Mouse (Mus musculus): Measurements from ENCODE around the gene Atp8a2.

Atp8a2 gene

DNA sequence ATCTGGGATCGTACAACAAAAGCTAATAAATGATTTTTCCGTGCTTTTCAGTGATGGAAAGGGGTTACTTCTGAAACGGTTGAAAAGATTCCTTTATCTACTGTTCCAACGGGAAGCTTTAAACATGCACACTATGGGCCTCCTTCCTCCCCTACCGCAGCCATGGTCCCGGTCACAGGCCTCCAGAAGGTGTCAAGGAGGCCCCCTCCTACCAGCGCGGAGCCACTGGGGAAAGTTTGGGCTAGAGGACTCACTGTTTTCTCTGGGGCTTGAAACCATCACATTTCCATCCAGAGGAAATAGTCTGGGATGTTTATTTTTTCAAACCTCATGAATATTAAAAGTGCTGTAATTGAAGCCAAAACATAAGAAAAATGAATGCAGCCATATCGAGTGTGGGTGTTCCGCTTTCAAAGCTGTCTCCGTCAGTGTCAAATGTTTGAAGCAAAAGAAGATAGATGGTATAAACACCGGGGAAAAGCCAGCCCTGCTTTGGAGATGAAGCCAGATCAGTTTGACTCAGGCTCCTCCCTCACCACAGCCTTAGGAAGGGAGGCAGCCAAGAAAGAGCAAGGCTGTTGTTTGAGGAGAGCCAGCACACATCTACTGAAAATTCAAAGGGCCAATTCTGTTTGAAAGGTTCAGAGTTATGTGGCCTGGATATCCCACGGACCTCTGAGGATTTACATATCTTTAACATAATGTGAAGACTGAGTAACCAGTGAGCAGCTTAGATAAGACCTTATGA lies 481.1 kb downstream of the Atp8a2 start:
- DNase-seq (ENCODE audit: low spot score in 2 of 2) = no peak

DNA sequence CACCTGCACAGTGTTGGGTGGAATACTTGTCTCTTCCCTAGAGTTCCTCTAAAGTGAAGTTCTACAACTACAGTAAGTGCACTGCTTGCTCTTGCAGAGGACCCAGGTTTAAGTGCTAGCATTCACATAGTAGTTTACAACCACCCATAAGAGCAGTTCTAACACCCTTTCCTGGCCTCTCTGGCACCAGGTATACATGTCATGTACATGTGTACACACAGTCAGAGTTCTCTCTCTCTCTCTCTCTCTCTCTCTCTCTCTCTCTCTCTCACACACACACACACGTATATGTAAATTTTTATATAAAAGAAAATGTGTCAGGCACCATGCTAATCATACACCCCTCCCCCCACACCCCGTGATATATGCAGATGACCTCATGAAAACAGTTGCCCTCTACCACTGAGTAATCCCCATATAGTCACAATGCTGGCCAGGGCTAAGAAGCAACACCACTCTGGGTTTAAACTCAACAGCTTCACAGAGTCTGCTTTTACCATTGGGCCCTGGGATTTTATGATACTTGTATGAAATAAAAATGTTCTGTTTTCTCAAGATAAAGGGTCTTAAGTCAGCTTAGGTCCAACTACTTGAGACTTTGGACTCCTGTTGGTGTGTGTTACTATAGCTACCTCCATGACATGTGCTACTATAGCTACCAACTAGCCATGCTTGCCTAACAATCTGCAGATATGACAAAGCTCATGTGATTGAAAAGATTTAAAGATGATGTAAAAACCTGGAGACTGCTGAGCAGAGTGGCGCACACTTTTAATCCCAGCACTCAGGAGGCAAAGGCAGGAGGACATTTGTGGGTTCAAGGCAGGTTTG lies 487.3 kb downstream of the Atp8a2 start:
- no peak for DNase-seq (ENCODE audit: low spot score in 2 of 2)

DNA sequence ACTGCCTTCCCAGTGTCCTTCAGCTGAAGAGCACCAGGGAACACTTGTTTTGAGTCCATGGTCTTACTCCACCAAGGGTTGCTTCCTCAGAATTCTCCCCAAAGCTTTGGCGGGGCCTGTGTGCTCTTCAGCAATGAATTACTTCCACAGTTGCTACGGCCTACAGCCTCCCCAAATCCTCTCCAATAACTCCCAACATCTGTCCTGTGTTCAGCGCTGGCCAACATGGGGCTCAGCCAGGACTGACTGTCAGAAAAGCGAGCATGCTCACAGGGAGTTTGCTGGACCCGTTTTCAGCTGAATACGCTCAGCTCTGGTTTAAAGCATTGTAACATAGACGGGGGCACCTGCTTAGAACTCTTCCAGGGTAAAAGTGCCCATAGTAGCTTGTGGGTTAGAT lies 489.0 kb downstream of the Atp8a2 start:
- no peak for DNase-seq (ENCODE audit: low spot score in 2 of 2)

DNA sequence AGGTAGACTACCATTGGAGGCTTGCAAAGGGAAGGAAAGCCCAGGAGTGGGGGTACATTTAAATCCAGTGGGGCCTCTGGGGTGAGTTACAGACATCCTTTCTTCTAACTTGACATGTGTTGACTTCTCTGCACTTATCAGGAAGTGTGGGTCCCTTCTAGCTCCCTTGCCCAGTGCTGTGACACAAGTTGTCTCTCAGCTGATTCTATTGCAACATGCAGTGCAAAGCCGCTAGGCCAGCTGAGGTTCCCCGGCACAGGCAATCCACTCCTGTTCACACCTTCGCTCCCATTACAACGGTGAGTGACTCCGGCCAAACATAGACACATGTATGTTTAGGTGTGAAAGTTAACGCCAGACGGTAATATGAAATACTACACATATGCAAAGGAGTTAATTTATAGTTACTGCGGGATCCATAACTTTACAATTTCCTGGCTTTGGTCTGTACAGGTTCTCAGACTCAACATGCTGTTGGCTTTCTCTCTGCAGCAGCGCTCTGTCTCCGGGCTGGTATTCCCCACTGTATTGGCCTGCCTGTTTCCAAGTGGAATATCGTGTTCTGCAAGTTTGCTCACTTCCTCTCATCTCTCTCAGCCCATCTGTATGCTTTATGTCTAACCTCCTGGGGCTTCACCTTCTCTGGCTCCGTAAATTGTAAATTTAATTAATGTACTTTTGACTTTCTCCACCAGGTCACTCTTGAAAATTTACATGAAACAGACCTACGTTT lies 491.5 kb downstream of the Atp8a2 start:
- no peak for DNase-seq (ENCODE audit: low spot score in 2 of 2)

DNA sequence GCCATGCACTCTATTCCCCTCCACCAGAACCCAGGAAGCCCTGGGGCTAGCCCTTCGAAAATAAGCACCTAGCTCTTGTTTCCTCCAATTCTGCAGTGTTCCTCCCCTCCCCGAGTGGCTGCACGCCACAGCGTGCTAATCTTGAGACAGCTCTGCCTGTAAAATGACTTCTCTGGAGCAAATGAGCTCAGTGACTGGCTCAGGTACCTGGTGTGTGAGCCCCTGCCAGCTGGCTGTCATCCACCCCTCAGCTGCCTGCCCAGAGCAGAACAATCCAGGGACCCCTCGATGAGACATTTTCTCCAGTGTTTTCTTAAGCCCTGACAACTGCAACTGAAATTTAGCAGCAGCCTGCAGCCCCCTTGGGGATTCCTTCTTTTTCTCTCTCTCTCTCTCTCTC lies 495.5 kb downstream of the Atp8a2 start:
- DNase-seq (ENCODE audit: low spot score in 2 of 2) = no peak

DNA sequence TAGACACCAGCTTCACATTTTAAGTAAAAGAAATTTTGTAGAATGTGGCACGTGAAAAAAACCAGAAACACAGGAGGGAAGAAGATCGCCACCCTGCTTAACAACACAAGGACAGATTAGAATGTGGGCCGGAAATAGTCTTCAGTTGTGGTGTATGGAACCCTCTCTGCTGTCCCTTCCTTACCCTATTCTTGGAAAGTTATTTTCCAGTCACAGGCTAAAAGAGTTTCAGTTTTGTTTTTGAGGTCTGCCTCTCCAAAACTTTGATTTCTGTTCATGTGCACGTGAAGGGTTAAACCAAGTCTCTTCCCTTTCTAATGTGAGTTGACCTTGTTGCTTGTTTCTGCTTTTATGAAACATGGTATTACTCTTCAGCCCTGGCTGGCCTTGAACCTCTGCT lies 501.8 kb downstream of the Atp8a2 start:
- DNase-seq (ENCODE audit: low spot score in 2 of 2) = no peak

DNA sequence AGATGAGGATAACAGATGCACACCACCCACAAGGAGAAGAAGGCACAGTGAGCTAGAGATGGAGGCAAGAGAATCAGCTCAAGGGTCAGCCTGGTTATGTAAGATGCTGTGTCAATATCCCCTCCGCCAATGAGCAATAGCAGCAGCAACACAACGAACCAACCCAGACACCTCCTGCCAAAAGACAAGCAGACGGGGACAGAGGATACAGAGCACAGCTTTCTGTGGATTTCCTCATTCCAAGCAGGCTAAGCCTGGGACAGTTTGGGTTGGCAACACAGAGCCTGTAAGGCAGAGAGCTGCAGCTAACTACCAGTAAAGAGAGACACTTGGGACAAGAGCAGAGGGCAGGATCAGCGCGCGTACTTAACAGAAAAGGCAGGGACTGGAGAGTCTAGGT lies 504.8 kb downstream of the Atp8a2 start:
- DNase-seq (ENCODE audit: low spot score in 2 of 2) = no peak

DNA sequence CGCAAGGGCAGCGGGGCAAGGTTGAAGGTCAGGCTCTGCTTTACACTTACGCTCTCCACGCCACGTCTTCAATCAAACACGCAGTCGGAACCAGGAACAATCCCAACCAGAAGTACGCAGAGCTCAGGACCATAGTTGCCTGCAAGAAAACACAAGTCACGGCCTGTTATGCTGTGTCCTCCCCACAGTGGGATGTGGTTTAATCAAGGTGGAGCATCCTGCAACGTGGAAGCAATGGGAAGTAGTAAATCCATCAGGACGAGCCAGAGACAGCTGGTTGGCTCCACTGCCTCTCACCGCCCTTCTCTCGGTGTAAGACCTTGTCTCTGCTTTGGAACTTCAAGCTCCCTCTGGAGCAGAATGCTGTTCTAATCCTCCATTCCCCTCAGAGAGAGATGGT lies 505.6 kb downstream of the Atp8a2 start:
- no peak for DNase-seq (ENCODE audit: low spot score in 2 of 2)

DNA sequence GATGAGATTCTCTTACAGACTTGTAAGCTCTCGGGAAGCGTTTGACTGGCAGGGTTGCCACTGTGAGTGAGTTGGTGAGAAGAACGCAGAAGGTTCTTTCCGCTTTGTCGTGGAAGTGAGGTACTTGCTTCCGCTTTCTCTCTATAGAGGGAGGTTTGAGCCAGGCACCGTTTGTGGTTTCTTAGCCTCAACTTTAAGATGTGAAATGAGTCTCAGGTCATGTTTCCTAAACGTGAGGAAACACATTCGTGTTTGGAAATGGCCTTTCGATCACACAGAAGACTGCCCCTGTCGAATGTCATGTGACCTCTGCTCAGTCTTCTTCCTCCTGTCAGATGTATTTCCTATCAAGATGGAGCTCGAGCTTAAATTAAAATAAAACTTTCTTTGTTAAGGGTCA lies 506.0 kb downstream of the Atp8a2 start:
- no peak for DNase-seq (ENCODE audit: low spot score in 2 of 2)

DNA sequence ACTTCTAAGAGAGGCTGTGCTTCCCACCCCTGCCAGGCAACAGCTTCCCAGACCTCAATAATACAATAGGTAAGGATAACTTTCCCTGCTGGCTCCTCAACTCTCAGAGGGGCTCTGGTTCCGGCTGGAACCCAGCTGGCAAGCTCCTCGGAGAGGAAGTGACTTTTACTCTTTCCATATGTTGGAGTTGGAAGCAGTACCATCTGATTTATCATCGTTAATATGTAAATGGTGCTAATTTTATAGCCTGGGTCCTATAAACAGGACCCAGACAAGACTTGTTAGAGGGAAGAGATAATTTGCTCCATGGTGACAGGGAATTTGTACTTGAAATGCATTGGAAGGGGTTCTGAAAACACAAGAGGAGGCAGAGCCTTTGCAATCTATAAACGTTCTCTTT lies 507.4 kb downstream of the Atp8a2 start:
- no peak for DNase-seq (ENCODE audit: low spot score in 2 of 2)

DNA sequence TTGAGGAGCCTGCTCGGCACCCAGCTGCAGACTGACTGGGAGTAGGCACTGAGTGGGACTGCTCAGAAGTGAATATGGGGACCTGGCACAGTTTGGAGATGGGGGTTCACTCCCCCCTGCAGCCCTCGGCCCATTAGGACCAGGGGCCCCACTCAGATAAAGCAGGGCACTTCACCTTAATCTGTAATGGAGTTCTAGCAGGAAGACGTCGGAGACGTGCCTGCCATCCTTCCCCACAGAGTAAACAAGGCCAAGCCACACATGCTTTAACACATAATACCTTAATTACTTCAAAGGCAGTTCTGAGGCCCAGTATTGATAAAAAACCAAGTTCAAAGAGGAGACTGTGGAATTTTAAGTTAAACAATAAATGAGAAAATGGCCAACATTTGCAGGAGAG lies 510.8 kb downstream of the Atp8a2 start:
- no peak for DNase-seq (ENCODE audit: low spot score in 2 of 2)

DNA sequence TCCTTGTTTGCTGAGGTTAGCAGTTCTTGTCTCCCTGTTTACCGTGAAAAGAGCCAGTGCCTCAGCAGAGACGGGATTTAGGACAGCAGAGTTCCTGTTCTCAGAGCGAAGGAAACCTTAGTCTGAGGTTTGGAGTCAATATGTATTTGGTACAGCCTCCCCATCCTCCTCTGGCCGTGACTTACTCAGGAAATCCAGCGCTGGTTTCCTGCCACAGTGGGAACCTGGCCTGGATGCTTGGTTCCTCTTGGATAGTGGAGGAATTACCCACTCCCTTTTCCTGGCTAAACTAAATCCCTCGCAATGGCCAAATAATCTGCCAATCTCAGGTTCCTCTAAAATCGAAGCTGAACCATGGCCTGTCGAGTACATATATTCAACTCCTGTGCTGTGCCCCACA lies 511.6 kb downstream of the Atp8a2 start:
- no peak for DNase-seq (ENCODE audit: low spot score in 2 of 2)

DNA sequence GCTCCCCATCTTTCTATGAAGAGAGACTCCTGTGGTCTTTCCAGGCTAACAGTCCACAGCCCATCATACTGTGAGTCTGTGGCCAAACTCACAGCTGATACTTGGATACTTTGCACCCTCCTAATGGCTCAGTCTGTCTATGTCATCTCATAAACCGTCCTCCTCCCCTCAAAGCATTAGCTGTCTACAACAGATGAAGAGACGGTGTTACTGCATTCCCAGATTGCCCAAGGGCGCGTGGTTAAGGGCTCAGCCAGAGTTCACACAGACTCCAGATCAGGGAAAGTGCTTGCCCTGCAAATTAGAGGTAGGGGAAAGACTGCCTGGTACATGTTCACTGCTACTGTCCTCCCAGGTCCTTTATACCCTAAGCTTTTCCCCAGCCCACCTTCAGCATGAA lies 515.1 kb downstream of the Atp8a2 start:
- no peak for DNase-seq (ENCODE audit: low spot score in 2 of 2)

DNA sequence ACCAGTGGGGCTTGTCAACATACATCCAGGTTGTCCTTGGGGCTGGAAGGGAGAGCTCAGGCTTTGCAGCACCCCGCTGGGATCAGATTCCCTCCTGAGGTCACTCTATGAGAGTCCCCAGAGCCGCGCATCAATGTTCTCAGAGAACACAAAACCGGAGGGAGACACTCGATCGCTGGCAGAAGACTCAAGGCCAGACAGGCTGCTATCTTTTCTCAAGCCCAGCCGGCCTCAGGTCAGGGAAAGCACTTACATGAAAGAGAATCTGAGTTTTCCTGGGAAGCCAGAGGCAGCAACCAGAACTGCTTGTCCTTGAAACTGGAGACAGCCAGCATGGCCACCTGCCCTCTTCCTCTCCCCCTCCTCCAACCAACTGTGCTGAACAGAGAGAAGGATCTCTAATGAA lies 519.4 kb downstream of the Atp8a2 start:
- no peak for DNase-seq (ENCODE audit: low spot score in 2 of 2)

DNA sequence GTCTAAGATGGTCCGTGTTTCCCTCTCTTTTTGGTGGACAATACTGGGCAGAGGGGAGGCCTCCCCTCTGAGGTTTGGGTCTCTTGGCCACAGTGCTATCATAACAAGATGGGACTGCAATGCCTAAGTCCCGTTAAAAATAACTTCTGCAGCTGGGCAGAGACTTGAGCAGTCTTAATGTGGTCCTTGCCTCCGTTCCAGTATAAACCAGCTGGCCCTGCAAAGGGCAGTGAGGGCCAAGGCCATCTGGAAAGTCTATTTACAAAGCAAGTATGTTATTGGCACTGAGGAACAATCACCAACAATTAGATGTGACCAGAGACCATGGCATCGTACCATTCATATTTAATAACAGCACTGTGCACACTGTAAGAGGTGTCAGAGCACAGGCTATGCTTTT lies 521.6 kb downstream of the Atp8a2 start:
- no peak for DNase-seq (ENCODE audit: low spot score in 2 of 2)

DNA sequence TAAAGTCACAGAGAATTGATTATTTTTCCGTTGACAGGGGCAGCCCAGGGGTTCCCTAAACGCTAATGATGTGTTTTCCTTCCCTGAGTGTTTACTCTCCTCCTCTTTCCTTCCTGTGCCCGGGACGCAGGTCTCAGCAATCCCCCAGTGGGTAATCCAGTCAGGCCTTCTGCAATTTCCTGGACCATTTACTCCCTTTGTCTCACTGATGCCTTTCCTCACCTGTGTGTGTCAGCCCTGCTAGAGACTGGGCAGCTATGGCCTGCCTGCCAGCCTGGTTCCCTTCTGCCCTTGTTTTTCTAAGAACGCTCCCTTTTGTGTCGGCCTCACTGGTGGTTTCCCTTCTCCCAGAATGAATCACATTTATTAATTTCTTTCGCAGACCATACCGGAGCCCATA lies 522.4 kb downstream of the Atp8a2 start:
- DNase-seq (ENCODE audit: low spot score in 2 of 2) = no peak

DNA sequence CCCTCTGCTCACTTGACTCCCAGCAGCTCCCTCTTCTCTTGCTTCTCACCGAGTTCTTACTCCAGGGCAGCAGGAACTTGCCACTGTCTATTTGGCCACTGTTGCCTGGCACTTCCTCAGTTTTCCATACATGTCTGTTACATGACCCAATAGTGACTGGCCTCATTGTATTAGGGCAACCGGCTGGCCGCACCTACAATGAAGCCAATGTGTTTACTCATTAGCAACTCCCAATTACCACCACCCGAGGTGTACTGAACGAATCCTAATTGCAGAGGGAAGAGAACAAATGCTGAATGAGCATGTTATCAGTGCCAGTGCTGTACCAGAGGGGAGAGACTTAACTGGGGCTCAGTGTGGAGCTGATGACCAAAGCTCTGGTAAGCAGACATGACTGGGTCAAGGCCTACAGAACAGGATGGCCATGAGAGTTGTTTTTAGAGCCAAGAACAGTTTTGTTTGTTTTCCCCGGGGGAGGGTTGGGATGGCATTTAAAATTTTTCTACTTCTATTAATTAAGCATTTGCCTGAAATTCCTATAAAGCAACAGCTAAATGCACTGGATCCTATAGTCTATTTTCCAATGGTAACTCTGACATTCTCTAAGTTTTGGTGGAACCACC lies 524.0 kb downstream of the Atp8a2 start:
- no peak for DNase-seq (ENCODE audit: low spot score in 2 of 2)

DNA sequence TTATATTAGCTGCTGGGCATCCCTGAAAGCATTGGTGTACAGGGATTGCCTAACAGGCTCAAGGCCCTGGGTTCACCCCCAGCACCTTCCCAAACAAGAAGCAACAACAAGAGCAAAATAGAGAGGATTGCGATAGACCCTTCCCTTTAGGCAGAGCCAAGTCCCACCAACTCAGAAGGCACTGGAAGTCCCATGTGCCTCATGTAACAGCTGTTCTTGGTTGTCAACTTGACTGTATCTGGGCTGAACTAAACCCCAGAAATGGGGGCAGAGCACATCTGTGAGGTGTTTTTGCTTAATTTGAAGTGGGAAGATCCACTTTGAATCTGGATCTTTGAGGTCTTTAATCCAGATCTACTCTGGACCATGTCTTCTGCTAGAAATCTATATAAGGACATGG lies 539.9 kb downstream of the Atp8a2 start:
- no peak for DNase-seq (ENCODE audit: low spot score in 2 of 2)

DNA sequence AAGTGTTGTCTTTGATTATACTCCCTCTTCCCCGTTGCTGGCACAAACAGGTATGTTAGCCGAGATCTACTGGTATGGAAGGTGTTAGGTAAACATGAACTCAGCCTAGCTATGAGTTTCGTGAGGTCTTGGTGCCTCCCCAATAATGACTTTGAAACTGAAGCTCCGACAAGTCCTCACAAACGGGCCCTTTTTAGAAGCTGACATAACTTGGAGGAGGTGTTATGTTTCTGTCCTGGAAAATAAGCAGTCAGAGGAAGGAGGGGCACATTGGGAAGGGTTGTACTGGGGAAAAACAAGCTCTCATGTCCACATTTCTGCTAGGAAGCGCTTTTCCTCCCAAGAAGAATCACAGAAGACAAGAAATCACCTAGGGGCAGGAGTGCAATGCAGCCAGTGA lies 540.4 kb downstream of the Atp8a2 start:
- no peak for DNase-seq (ENCODE audit: low spot score in 2 of 2)

DNA sequence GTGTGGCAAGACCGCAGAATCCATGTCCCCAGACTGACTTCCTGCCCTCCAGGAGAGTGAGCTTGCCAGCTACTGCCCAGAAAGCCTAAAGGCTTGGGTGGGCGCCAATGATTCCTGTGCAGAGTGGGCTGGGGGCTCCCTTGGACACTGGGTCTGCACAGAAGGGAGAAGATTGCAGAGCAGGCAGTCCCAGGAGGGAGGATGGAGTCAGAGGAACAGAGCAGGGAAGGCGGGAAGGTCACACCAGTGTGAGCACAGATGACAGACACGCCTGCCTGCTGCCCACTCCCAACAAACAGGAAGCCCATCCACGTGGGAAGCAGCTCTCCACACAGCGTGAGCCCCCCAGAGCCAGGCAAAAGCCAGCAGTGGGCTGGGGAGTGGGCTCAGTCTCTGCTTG lies 547.6 kb downstream of the Atp8a2 start:
- no peak for DNase-seq (ENCODE audit: low spot score in 2 of 2)

DNA sequence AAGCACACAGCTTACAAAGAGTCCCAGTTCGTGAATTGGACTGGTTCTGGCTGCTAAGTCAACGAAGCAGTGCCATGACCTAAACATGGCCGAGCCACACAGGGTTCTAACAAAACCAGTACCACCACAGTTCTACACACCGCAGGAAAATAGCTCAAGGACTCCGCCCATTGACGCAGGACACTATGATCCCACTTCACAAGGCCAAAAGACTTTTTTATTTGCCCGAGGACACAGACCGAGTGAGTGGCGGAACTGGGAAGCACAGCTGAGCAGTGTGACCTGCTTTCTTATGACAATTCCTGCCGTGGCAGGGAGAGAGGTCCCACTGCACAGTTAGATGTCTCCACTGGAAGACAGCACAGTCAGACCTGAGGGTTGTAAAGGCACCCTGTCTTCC lies 548.4 kb downstream of the Atp8a2 start:
- no peak for DNase-seq (ENCODE audit: low spot score in 2 of 2)
